Mouse (Mus musculus) heart, postnatal 25 days (tissue): ENCODE data around the gene E330009J07Rik. TPM values are rescaled to one million over a fixed set of nuclear protein-coding genes. Genes with fewer than 3 reads are reported as not detected.

Experiments
- DNase-seq: peaks from one replicate; pipeline ENCODE4 v3.0.0; 2022; ENCODE audit warnings: low spot score
- intact Hi-C: fragments of 180-260 bp; cut with DNase I; formaldehyde crosslinking; loops from one replicate; pipeline ENCODE4 v1.15.1; 2025
- total RNA-seq, 2 experiments: library from RNA; stranded (reverse); gene quantifications; 2 replicates each; pipeline ENCODE4 v1.2.3; 2021

Gene E330009J07Rik
- total RNA-seq, 2 experiments from 2014 or later: 2.7 to 4.0 TPM

DNA sequence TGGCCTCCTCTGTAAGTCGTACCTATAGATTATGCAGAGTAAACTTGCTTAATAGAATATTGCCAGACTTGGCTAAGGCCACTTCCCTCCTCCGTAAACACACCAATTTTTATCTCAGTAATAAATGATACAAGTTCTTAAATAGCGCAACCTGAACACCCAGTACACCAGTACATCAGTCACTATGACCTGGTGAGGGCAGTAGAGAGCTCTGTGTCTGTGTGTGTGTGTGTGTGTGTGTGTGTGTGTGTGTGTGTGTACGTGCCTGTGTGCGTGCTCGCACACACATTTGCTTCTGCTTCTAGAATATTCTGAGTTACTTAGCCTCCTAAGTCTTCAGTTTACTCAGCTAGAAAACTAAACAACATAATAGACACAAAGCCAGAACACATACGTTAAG is 82.6 kb downstream of the E330009J07Rik start:
- no peak for DNase-seq
- intact Hi-C loops: no loop called here

Other genes starting within 250 kb of the E330009J07Rik start
- 10 to 100 TPM; 16.2 to 20.2 TPM for gene Agk, start 111.0 kb downstream of the E330009J07Rik start, total RNA-seq
- not detected for gene Wee2, start 3.0 kb upstream of the E330009J07Rik start, total RNA-seq
- gene Ssbp1, start 35.2 kb upstream of the E330009J07Rik start, total RNA-seq: 10 to 100 TPM; 33.0 to 33.8 TPM
- gene Tas2r137, start 55.1 kb upstream of the E330009J07Rik start, total RNA-seq: not detected
- gene Tas2r108, start 57.4 kb upstream of the E330009J07Rik start, total RNA-seq: not detected
- gene Prss37, start 83.4 kb upstream of the E330009J07Rik start, total RNA-seq: not detected
- not detected for gene Olfr461, start 118.9 kb upstream of the E330009J07Rik start, total RNA-seq
- not detected for gene Olfr460, start 133.4 kb upstream of the E330009J07Rik start, total RNA-seq
- gene Clec5a, start 149.7 kb upstream of the E330009J07Rik start, total RNA-seq: 1 to 10 TPM; 1.1 to 1.6 TPM
- not detected for gene Tas2r138, start 177.2 kb upstream of the E330009J07Rik start, total RNA-seq
- under 1 TPM; 0.36 to 0.45 TPM for gene Mgam, start 192.7 kb upstream of the E330009J07Rik start, total RNA-seq